Comparison of ENCODE assay signal across 8 mouse cellular contexts in genomic region chr5:115489699-115490637, GRCm38 (mm10). TPM values are rescaled to one million over a fixed set of nuclear protein-coding genes. Genes with fewer than 3 reads are reported as not detected.
DNase-seq lines count a peak whose midpoint lies in the region; ATAC-seq lines count a peak whose summit lies in the region.

No protein-coding gene starts in this region.

- H3K9me3 ChIP-seq in hindbrain, embryonic 12.5 days (replicated peaks): no peaks in the 10 kb centered on the region

- DNase-seq in Muller cell, postnatal 12 days (ENCODE audit: inconsistent ontology term): peak; percentile 98
- DNase-seq in cerebellum, adult 9-10 months: peak; percentile 96
- peak; percentile 75 to 88 for DNase-seq in frontal cortex, adult 2 months (ENCODE audit: extremely low spot score in 1 of 2, low spot score in 1 of 2)
- DNase-seq in layer of hippocampus, postnatal 14 days (ENCODE audit: low spot score in 2 of 2): peak; percentile 90 to 93
- peak; percentile 91 for DNase-seq in lung, postnatal 14 days
- DNase-seq in retina, adult 2 months (ENCODE audit: low read depth, low spot score): peak; percentile 97
- peak; percentile 83 to 84 for DNase-seq in thymus, postnatal 36 days

- peak; percentile 84 for ATAC-seq in hindbrain, embryonic 12.5 days (ENCODE audit: low FRiP score)

- H3K4me3 ChIP-seq in hindbrain, embryonic 12.5 days: peak overlapping the region; percentile 34

- H3K27me3 ChIP-seq in hindbrain, embryonic 12.5 days: peaks cover 3% of the 10 kb centered on the region; the same call in 1 of the 2 replicates

- H3K36me3 ChIP-seq in hindbrain, embryonic 12.5 days: no peaks in the 10 kb centered on the region

- H3K9ac ChIP-seq in hindbrain, embryonic 12.5 days: peak overlapping the region; percentile 85

- peak overlapping the region; percentile 71 for H3K4me2 ChIP-seq in hindbrain, embryonic 12.5 days (replicated peaks)

- H3K4me1 ChIP-seq in hindbrain, embryonic 12.5 days: peaks cover 20% of the 10 kb centered on the region

- peak overlapping the region; percentile 100 for H3K27ac ChIP-seq in hindbrain, embryonic 12.5 days

- under 1% methylated on average over 50 of the region's 50 CpGs for WGBS in hindbrain, embryonic 12.5 days

RNA-seq across cellular contexts. Expression of gene Sirt4, which starts 5.4 kb away (rescaled TPM):
- 86.3 and 86.5 TPM in 2 replicates for polyA plus RNA-seq in frontal cortex, adult 2 months (2012; rRNA removed)
- 23.1 and 24.7 TPM in 2 replicates for polyA plus RNA-seq in hindbrain, embryonic 12.5 days (2016; fragmentation: Nextera tagmentation; extraction: Ambion mirVana)
- total RNA-seq in layer of hippocampus, postnatal 14 days (2021): 10 to 100 TPM; 25.8 to 28.3 TPM

RNA-seq across cellular contexts. Expression of gene Pxn, which starts 16.5 kb away (rescaled TPM):
- polyA plus RNA-seq in frontal cortex, adult 2 months (2012; rRNA removed): 35.3 and 36.9 TPM in 2 replicates
- 34.0 and 39.2 TPM in 2 replicates for polyA plus RNA-seq in hindbrain, embryonic 12.5 days (2016; fragmentation: Nextera tagmentation; extraction: Ambion mirVana)
- 10 to 100 TPM; 33.1 to 38.7 TPM for total RNA-seq in layer of hippocampus, postnatal 14 days (2021)

RNA-seq across cellular contexts. Expression of gene Pla2g1b, which starts 23.9 kb away (rescaled TPM):
- polyA plus RNA-seq in frontal cortex, adult 2 months (2012; rRNA removed): not detected in 2 replicates
- polyA plus RNA-seq in hindbrain, embryonic 12.5 days (2016; fragmentation: Nextera tagmentation; extraction: Ambion mirVana): not detected in 2 replicates
- not detected for total RNA-seq in layer of hippocampus, postnatal 14 days (2021)

Comparison
In these comparisons a context has a peak if more than half of its experiments do, and no peak if none do; other contexts are left out.
1. Peak in every context shown above with its lines: DNase-seq, ATAC-seq, H3K4me3 ChIP-seq and H3K27ac ChIP-seq.